Mouse (Mus musculus) frontal cortex, adult 2 months (tissue): Measurements from ENCODE around the gene C1s1. TPM values are rescaled to one million over a fixed set of nuclear protein-coding genes. Genes with fewer than 3 reads are reported as not detected.
"Not testable (repeated sequence)": the region's sequence is repeated elsewhere in the genome, so short reads cannot be mapped to it uniquely, and the experiment has no call there.

Experiments
- DNase-seq, 2 experiments: peaks; one replicate each; pipeline ENCODE4 v3.0.0; 2022; ENCODE audit warnings: low spot score in 1 of 2; ENCODE audit errors: extremely low spot score in 1 of 2
- polyA plus RNA-seq: library from polyadenylated mRNA; depleted of rRNA; stranded (reverse); fragments of >200 nt; gene quantifications from 2 replicates; pipeline ENCODE4 v1.2.3, GENCODE M21; 2012

C1s1 gene
- polyA plus RNA-seq, 1 experiment: 1.6 TPM

- DNase-seq: not testable (repeated sequence)
Observed at GRCm38 (mm10) chr6:124517733-124518132, 24.4 kb downstream of the C1s1 start.

- DNase-seq: peak in 1 of 2 experiments; percentile 82
Observed at GRCm38 (mm10) chr6:124512355-124512836, 29.8 kb downstream of the C1s1 start, which contains the start of gene C1ra. Gene C1ra (plus strand): TSS chr6:124512405.

- no peak for DNase-seq
Observed at GRCm38 (mm10) chr6:124511936-124512335, 30.2 kb downstream of the C1s1 start.

GRCm38 (mm10) chr6:124509192-124509591 lies 33.0 kb downstream of the C1s1 start:
- not testable (repeated sequence) for DNase-seq

GRCm38 (mm10) chr6:124508292-124508691 lies 33.9 kb downstream of the C1s1 start:
- no peak for DNase-seq

GRCm38 (mm10) chr6:124506991-124507390 lies 35.2 kb downstream of the C1s1 start:
- no peak for DNase-seq

GRCm38 (mm10) chr6:124505028-124505427 lies 37.1 kb downstream of the C1s1 start:
- DNase-seq: no peak

- DNase-seq: no peak
Observed at GRCm38 (mm10) chr6:124502021-124502420, 40.1 kb downstream of the C1s1 start.

GRCm38 (mm10) chr6:124501473-124501872 lies 40.7 kb downstream of the C1s1 start:
- no peak for DNase-seq

- no peak for DNase-seq
Observed at GRCm38 (mm10) chr6:124499914-124500566, 42.1 kb downstream of the C1s1 start.

GRCm38 (mm10) chr6:124496054-124496453 lies 46.1 kb downstream of the C1s1 start:
- no peak for DNase-seq

GRCm38 (mm10) chr6:124493886-124494285 lies 48.3 kb downstream of the C1s1 start:
- no peak for DNase-seq

GRCm38 (mm10) chr6:124492842-124493561 lies 49.2 kb downstream of the C1s1 start, which contains the start of gene C1rl:
Gene C1rl (plus strand): TSS chr6:124493113.
- peak; percentile 41 to 85 for DNase-seq

GRCm38 (mm10) chr6:124491427-124491826 lies 50.7 kb downstream of the C1s1 start:
- no peak for DNase-seq

GRCm38 (mm10) chr6:124488952-124489351 lies 53.2 kb downstream of the C1s1 start:
- no peak for DNase-seq

GRCm38 (mm10) chr6:124487509-124487908 lies 54.6 kb downstream of the C1s1 start:
- no peak for DNase-seq

- no peak for DNase-seq
Observed at GRCm38 (mm10) chr6:124485414-124486144, 56.6 kb downstream of the C1s1 start.

- no peak for DNase-seq
Observed at GRCm38 (mm10) chr6:124484851-124485250, 57.3 kb downstream of the C1s1 start.

- not testable (repeated sequence) for DNase-seq
Observed at GRCm38 (mm10) chr6:124483831-124484230, 58.3 kb downstream of the C1s1 start.

GRCm38 (mm10) chr6:124481571-124481970 lies 60.6 kb downstream of the C1s1 start:
- peak in 1 of 2 experiments; percentile 72 for DNase-seq
